Mouse (Mus musculus) embryonic facial prominence, embryonic 11.5 days (tissue): ENCODE measurements around the gene Gbx1. TPM values are rescaled to one million over a fixed set of nuclear protein-coding genes. Genes with fewer than 3 reads are reported as not detected.

ENCODE experiments used
- ATAC-seq: fragments of 200-750 bp; cut with Nextera tagmentation; replicated peaks from 2 replicates; pipeline ENCODE4 v1.8.0; 2017; ENCODE audit warnings: low read depth; ENCODE audit not compliant: insufficient number of reproducible peaks, low FRiP score, low TSS enrichment
- DNase-seq: peaks from one replicate; pipeline ENCODE4 v3.0.0-alpha.2; 2015; ENCODE audit warnings: low spot score
- H3K27ac ChIP-seq: fragments of 300-500 bp; sonication (generic); replicated peaks from 2 replicates; pipeline ENCODE4 v1.5.1; 2014; ENCODE audit warnings: mild to moderate bottlenecking, low read depth, low read length, control low read depth
- H3K27me3 ChIP-seq: fragments of 300-500 bp; sonication (generic); 2 replicates; pipeline ENCODE4 v1.6.1; 2014; ENCODE audit warnings: mild to moderate bottlenecking, low read length, moderate library complexity, mixed read lengths; ENCODE audit not compliant: control insufficient read depth, insufficient read depth
- H3K36me3 ChIP-seq: fragments of 300-500 bp; sonication (generic); replicated peaks from 2 replicates; pipeline ENCODE4 v1.6.1; 2014; ENCODE audit warnings: low read depth, mild to moderate bottlenecking, low read length, moderate library complexity, mixed read lengths; ENCODE audit not compliant: control insufficient read depth, insufficient read depth
- H3K4me1 ChIP-seq: fragments of 300-500 bp; sonication (generic); 2 replicates; pipeline ENCODE4 v1.6.1; 2014; ENCODE audit warnings: low read length, mixed read lengths; ENCODE audit not compliant: control insufficient read depth, insufficient read depth
- H3K4me2 ChIP-seq: fragments of 300-500 bp; sonication (generic); 2 replicates; pipeline ENCODE4 v1.6.1; 2014; ENCODE audit warnings: low read depth, mild to moderate bottlenecking, control low read depth, low read length, moderate library complexity
- H3K4me3 ChIP-seq: fragments of 300-500 bp; sonication (generic); 2 replicates; pipeline ENCODE4 v1.5.1; 2014; ENCODE audit warnings: low read depth, low read length, control low read depth
- H3K9ac ChIP-seq: fragments of 300-500 bp; sonication (generic); replicated peaks from 2 replicates; pipeline ENCODE4 v1.6.1; 2014; ENCODE audit warnings: mild to moderate bottlenecking, control low read depth, low read length
- H3K9me3 ChIP-seq: fragments of 300-500 bp; sonication (generic); replicated peaks from 2 replicates; pipeline ENCODE4 v1.6.1; 2016; ENCODE audit warnings: mild to moderate bottlenecking, low read length, inconsistent platforms, mixed read lengths; ENCODE audit not compliant: control insufficient read depth
- WGBS: fragments of 180-500 bp; shearing (Covaris S2); extraction: QIAGEN DNeasy Blood & Tissue Kit; methylation state at CpG from one replicate; pipeline ENCODE4 v1.1.7; 2014; 5-methylcytosine and 5-hydroxymethylcytosine counted together
- polyA plus RNA-seq: library from polyadenylated mRNA; unstranded; fragments of >200 nt; fragmentation: Nextera tagmentation; extraction: Ambion mirVana; gene quantifications from 2 replicates; pipeline ENCODE4 v1.2.1, GENCODE M21; 2014

The Gbx1 gene
- polyA plus RNA-seq, 1 experiment from 2014 or later, result 0.13 TPM

DNA sequence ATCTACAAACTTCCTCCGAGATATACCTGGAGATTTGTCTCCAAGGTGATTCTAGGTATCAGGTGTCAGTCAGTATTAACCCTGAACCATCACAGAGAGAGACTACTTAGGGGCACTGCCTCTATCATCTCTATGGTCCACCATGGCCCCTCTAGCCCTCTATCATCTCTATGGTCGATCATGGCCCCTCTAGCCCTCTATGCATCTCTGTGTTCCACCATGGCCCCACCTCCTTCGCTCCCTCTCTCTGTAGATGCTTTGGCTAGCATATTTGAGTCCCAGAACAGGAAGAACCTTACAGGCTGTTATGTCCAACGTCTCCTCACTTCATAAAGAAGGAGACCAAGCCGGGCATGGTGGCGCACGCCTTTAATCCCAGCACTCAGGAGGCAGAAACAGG, 15.6 kb upstream of the Gbx1 start:
- no peak overlapping the region for H3K4me2 ChIP-seq
- H3K36me3 ChIP-seq, result no peaks in the 10 kb centered on the region
- H3K9ac ChIP-seq, result no peak overlapping the region
- DNase-seq, result no peak
- H3K4me3 ChIP-seq, result no peak overlapping the region
- H3K9me3 ChIP-seq, result no peaks in the 10 kb centered on the region
- ATAC-seq, result no peak
- 82% methylated on average over 7 of the region's 7 CpGs for WGBS
- H3K27me3 ChIP-seq, result no peaks in the 10 kb centered on the region
- H3K27ac ChIP-seq, result no peak overlapping the region
- peaks cover 3% of the 10 kb centered on the region; the same call in 1 of the 2 replicates for H3K4me1 ChIP-seq

DNA sequence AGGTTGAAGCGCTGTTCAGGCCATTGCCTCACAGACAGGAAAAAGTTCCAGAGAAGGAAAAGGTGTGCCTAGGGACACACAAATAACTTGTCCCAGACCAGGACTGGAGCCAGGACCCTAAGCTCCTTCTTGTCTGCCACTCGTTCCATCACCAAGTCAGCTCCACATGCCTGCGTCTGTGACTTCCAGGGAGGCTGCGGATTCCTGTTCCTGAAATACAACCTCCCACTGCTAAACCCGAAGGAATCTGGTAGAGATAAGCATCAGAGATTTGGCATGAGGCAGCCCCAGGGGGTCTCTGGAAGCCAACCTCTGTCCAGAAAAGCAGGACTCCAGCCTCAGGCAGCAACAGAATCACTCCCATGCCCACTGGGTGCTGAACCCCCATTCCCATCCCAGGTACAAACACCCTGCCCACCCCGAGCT, 14.2 kb upstream of the Gbx1 start:
- peak overlapping the region; percentile 4; the same call in 1 of the 2 replicates for H3K4me2 ChIP-seq
- ATAC-seq, result no peak
- no peaks in the 10 kb centered on the region for H3K9me3 ChIP-seq
- H3K27me3 ChIP-seq, result no peaks in the 10 kb centered on the region
- no peak overlapping the region for H3K9ac ChIP-seq
- H3K27ac ChIP-seq, result no peak overlapping the region
- no peaks in the 10 kb centered on the region for H3K36me3 ChIP-seq
- H3K4me1 ChIP-seq, result peaks cover 3% of the 10 kb centered on the region; the same call in 1 of the 2 replicates
- no peak overlapping the region for H3K4me3 ChIP-seq
- 24% methylated on average over 6 of the region's 6 CpGs for WGBS
- DNase-seq, result no peak

- ATAC-seq (0 out of 2 replicates have a peak, but pooled peaks have one; percentile 40), DNase-seq (no peak)
- WGBS, result 36% methylated on average over 14 of the region's 14 CpGs
- peaks cover 3% of the 10 kb centered on the region; the same call in 1 of the 2 replicates for H3K4me1 ChIP-seq
- H3K27me3 ChIP-seq, result no peaks in the 10 kb centered on the region
- no peak within 1 kb of the TSS for H3K9ac ChIP-seq
- H3K36me3 ChIP-seq, result no peaks in the 10 kb centered on the region
- H3K9me3 ChIP-seq, result no peaks in the 10 kb centered on the region
- no peak within 1 kb of the TSS for H3K4me3 ChIP-seq
- no peak within 1 kb of the TSS for H3K27ac ChIP-seq
- peak within 1 kb of the TSS; percentile 14 for H3K4me2 ChIP-seq
Observed at GRCm38 (mm10) chr5:24540387-24541143, 13.6 kb upstream of the Gbx1 start, which contains the start of gene Asb10. Gene Asb10 (minus strand): TSS chr5:24540978.

- 80% methylated on average over 22 of the region's 22 CpGs for WGBS
- peaks cover 3% of the 10 kb centered on the region; the same call in 1 of the 2 replicates for H3K4me1 ChIP-seq
- no peak overlapping the region for H3K27ac ChIP-seq
- no peak overlapping the region for H3K9ac ChIP-seq
- DNase-seq (no peak), ATAC-seq (no peak)
- no peak overlapping the region for H3K4me3 ChIP-seq
- no peak overlapping the region for H3K4me2 ChIP-seq
- H3K9me3 ChIP-seq, result no peaks in the 10 kb centered on the region
- no peaks in the 10 kb centered on the region for H3K27me3 ChIP-seq
- H3K36me3 ChIP-seq, result no peaks in the 10 kb centered on the region
Observed at GRCm38 (mm10) chr5:24539571-24540296, 12.7 kb upstream of the Gbx1 start.

- Histone ChIP-seq H3K4me3 (no peak overlapping the region), H3K4me2 (no peak overlapping the region), H3K27me3 (no peaks in the 10 kb centered on the region), H3K9ac (0 out of 2 replicates have a peak overlapping the region, but pooled peaks have one; percentile 2), H3K4me1 (peaks cover 3% of the 10 kb centered on the region; the same call in 1 of the 2 replicates), H3K36me3 (no peaks in the 10 kb centered on the region), H3K9me3 (no peaks in the 10 kb centered on the region), H3K27ac (no peak overlapping the region)
- DNase-seq (no peak), ATAC-seq (no peak)
- 67% methylated on average over 16 of the region's 16 CpGs for WGBS
Observed at GRCm38 (mm10) chr5:24537618-24538017, 10.6 kb upstream of the Gbx1 start.

DNA sequence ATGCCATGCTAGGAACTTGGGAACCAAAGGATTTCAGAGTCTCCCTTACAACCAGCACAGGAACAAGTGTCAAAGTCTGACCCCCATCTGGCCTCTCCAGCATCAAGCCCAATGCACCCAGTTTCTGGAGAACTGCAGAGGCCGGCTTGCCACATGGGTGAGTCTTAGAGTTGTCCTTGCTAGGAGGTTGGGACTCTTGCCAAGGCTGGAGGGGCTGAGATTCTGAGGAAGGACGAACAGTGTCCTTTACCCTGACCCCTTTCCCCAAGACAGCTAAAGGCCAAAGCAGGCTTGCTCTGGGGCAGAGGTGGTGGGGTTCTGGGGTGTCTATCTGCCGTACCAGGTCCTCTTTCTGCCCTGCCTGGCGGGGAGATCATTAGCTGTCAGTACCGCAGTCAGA, 9.5 kb upstream of the Gbx1 start:
- 79% methylated on average over 5 of the region's 5 CpGs for WGBS
- H3K4me1 ChIP-seq, result peaks cover 3% of the 10 kb centered on the region; the same call in 1 of the 2 replicates
- no peaks in the 10 kb centered on the region for H3K27me3 ChIP-seq
- H3K9me3 ChIP-seq, result no peaks in the 10 kb centered on the region
- H3K4me3 ChIP-seq, result no peak overlapping the region
- ATAC-seq (no peak), DNase-seq (no peak)
- no peaks in the 10 kb centered on the region for H3K36me3 ChIP-seq
- H3K9ac ChIP-seq, result no peak overlapping the region
- H3K27ac ChIP-seq, result no peak overlapping the region
- no peak overlapping the region for H3K4me2 ChIP-seq

- DNase-seq (no peak), ATAC-seq (no peak)
- 82% methylated on average over 3 of the region's 3 CpGs for WGBS
- Histone ChIP-seq H3K4me3 (no peak overlapping the region), H3K4me1 (peaks cover 3% of the 10 kb centered on the region; the same call in 1 of the 2 replicates), H3K9ac (no peak overlapping the region), H3K36me3 (no peaks in the 10 kb centered on the region), H3K27ac (no peak overlapping the region), H3K4me2 (no peak overlapping the region), H3K9me3 (no peaks in the 10 kb centered on the region), H3K27me3 (no peaks in the 10 kb centered on the region)
Observed at GRCm38 (mm10) chr5:24535731-24536130, 8.7 kb upstream of the Gbx1 start.

GRCm38 (mm10) chr5:24534292-24534691, 7.3 kb upstream of the Gbx1 start:
- Histone ChIP-seq H3K27ac (no peak overlapping the region), H3K4me2 (no peak overlapping the region), H3K9me3 (no peaks in the 10 kb centered on the region), H3K27me3 (peaks cover 4% of the 10 kb centered on the region), H3K4me1 (no peaks in the 10 kb centered on the region), H3K9ac (no peak overlapping the region), H3K36me3 (no peaks in the 10 kb centered on the region), H3K4me3 (no peak overlapping the region)
- no peak for ATAC-seq
- 55% methylated on average over 5 of the region's 5 CpGs for WGBS
- no peak for DNase-seq
